Mouse (Mus musculus): ENCODE results near the gene Pdxp.

GRCm38 (mm10) chr15:78881828-78882227 is 31.9 kb upstream of the Pdxp start:
- TF ChIP-seq CTCF (conservative IDR thresholded peaks at IDR 0.05; ENCODE audit: insufficient read depth, insufficient read length, low read depth, low read length): no peak
- no peak for TF ChIP-seq POLR2A (IDR thresholded peaks at IDR 0.05; ENCODE audit: low read depth, low read length)
